Mouse (Mus musculus) C2C12 (cell line): ENCODE results near the gene Reck. TPM values are rescaled to one million over a fixed set of nuclear protein-coding genes. Genes with fewer than 3 reads are reported as not detected.
A peak's percentile ranks its signal among the peaks of the same experiment; 100 is the strongest.

Experiments used
- H3K27me3 ChIP-seq: one replicate; pipeline ENCODE4 v1.6.1; 2011; ENCODE audit not compliant: control insufficient read depth, insufficient read depth, insufficient read length
- H3K36me3 ChIP-seq: one replicate; pipeline ENCODE4 v1.6.1; 2011; ENCODE audit not compliant: control insufficient read depth, insufficient read depth
- H3K4me3 ChIP-seq: one replicate; pipeline ENCODE4 v1.5.1; 2011; ENCODE audit warnings: mild to moderate bottlenecking, control low read depth; ENCODE audit not compliant: poor library complexity, insufficient read depth, severe bottlenecking
- H3K79me2 ChIP-seq: one replicate; pipeline ENCODE4 v1.6.1; 2011; ENCODE audit not compliant: control insufficient read depth, insufficient read depth
- H3K79me3 ChIP-seq: one replicate; pipeline ENCODE4 v1.6.1; 2011; ENCODE audit warnings: low read depth, control low read depth
- H3ac ChIP-seq: one replicate; pipeline ENCODE3; 2011; ENCODE audit warnings: low read depth; ENCODE audit not compliant: control insufficient read depth, insufficient read length
- CEBPB ChIP-seq: IDR thresholded peaks from one replicate; pipeline ENCODE4 v1.6.1; 2011; ENCODE audit warnings: low read depth, mild to moderate bottlenecking, control low read depth, moderate library complexity
- CTCF ChIP-seq: IDR thresholded peaks from one replicate; pipeline ENCODE4 v1.5.1; 2011; ENCODE audit not compliant: control insufficient read depth, insufficient read depth, insufficient read length
- FOSL1 ChIP-seq: IDR thresholded peaks from one replicate; pipeline ENCODE4 v1.8.0; 2011; ENCODE audit warnings: mild to moderate bottlenecking, low read length; ENCODE audit not compliant: poor library complexity, insufficient read depth, severe bottlenecking
- MAX ChIP-seq: IDR thresholded peaks from one replicate; pipeline ENCODE4 v1.6.1; 2011; ENCODE audit warnings: mild to moderate bottlenecking, control low read depth
- MYOD1 ChIP-seq: IDR thresholded peaks from one replicate; pipeline ENCODE4 v1.6.1; 2011; ENCODE audit warnings: low read depth; ENCODE audit not compliant: control insufficient read depth, insufficient read length
- MYOG ChIP-seq: IDR thresholded peaks from one replicate; pipeline ENCODE4 v1.6.1; 2011; ENCODE audit not compliant: control insufficient read depth, insufficient read length; ENCODE audit errors: extremely low read depth
- USF1 ChIP-seq: IDR thresholded peaks from one replicate; pipeline ENCODE4 v1.6.1; 2011; ENCODE audit warnings: low read depth, mild to moderate bottlenecking, control low read depth, moderate library complexity
- polyA plus RNA-seq: library from polyadenylated mRNA; unstranded; fragments of >200 nt; fragmentation: generic; extraction: Trizol; gene quantifications from one replicate; pipeline ENCODE4 v1.2.1, GENCODE M21; 2012; ENCODE audit warnings: missing spikeins

The Reck gene
- polyA plus RNA-seq, 1 experiment, result 0.61 TPM

DNA sequence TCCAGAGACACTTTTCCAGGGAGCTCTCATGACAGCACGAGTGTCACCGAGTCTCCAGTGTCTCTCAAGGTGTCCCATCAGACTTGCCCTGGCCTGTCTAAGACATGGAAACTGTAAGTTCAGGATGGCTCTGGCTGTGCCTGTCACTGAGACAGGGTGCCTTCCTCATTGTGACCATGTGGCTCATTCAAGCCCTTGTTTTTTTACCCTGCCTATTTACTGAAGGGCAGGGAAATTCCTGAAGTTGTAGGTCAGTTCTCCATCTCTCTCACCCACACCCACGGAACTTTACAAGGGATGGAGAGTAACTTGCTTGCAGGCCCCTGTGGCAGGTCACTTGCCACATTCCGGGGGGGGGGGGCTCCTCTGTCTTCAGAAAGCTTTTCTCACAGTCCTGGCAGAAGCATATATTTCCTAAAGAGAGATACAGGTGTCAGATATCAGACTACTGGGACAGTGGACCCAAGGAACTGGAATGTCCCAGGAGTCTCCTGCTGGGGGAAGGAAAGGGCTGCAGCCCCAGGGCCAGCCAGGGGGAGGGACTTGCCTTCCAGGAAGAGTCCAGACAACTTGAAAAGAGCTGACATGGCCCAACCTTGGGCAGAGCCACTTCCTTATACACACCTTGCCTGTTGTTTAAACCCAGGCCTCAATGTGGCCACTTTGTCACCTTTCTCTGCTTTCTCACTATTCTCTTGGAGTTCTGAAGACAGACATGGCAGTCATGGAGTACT, 89.8 kb downstream of the Reck start:
- Histone ChIP-seq H3K79me3 (peaks cover 55% of the 10 kb centered on the region), H3K4me3 (no peak overlapping the region)
- no peak for TF ChIP-seq MAX
- no peak for TF ChIP-seq FOSL1
- no peak for TF ChIP-seq CEBPB
- no peak for TF ChIP-seq USF1
- no peak for TF ChIP-seq MYOG
- no peak for TF ChIP-seq MYOD1
- no peak for TF ChIP-seq CTCF

DNA sequence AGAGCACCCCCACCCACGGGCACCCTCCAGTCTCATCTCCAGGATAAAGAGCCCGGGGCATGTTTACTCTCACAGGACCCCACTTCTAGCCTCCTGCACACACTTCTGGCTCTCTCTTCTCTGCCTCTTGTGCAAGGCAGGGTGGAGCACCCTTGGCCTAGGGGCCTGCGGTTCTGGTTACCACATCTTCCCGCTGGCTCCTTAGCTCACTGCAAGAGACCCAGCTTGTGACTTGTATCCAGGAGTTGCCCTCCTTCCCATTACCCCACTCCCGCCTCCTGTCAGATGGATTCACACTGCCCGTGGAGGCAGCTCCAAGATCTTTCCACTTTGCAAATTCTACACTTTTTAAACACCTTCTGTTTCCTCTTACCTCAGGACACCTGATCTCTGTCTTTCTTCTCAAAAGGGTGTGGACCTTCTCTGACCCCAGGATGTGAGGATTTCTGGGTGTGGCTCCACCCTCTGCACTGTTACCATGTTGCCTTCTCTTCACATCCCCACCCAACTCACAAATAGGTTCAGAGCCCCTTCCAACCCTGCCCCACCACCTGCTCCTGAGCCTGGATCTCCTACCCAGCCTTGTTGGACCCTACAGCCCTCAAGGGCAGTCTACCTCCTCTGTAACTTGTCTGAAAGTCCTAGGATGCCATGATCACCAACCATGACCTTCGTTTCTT, 90.7 kb downstream of the Reck start:
- H3K4me3 ChIP-seq, result no peak overlapping the region
- H3ac ChIP-seq, result no peak overlapping the region

More for the DNA sequence above, 89.8 kb downstream of the Reck start:
- Histone ChIP-seq H3K79me2 (peaks cover 87% of the 10 kb centered on the region), H3K36me3 (peaks cover 19% of the 10 kb centered on the region), H3ac (no peak overlapping the region), H3K27me3 (no peaks in the 10 kb centered on the region)

DNA sequence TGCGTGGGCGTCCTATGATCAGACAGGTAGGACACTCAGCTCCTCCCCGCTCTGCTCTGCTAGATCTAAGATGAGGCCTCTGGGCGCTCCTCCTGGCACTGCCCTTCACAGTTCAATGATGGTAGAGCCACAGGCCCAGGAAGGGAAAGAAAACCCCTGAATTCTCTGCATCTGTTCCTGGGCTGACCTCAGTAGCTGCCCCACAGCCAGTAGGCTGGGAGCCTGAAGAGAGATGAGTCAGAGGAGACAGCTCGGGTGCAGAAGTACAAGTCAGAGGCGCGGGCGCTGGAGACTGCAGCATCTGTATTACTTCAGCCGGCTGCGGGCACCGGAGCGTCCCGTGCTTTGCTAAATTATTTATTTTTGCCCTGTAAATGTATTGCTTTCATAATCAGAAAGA, 93.3 kb downstream of the Reck start:
- peak overlapping the region; percentile 33 for H3ac ChIP-seq
- no peak overlapping the region for H3K4me3 ChIP-seq
- no peaks in the 10 kb centered on the region for H3K27me3 ChIP-seq
- peaks cover 25% of the 10 kb centered on the region for H3K36me3 ChIP-seq
- peaks cover 31% of the 10 kb centered on the region for H3K79me3 ChIP-seq
- H3K79me2 ChIP-seq, result peaks cover 66% of the 10 kb centered on the region
- TF ChIP-seq MAX (no peak), FOSL1 (peak; percentile 29), MYOD1 (peak; percentile 20), CTCF (no peak)

More for the DNA sequence above, 90.7 kb downstream of the Reck start:
- Histone ChIP-seq H3K79me2 (peaks cover 85% of the 10 kb centered on the region), H3K27me3 (no peaks in the 10 kb centered on the region), H3K79me3 (peaks cover 49% of the 10 kb centered on the region), H3K36me3 (peaks cover 22% of the 10 kb centered on the region)
- no peak for TF ChIP-seq MYOG
- TF ChIP-seq MYOD1, result no peak
- no peak for TF ChIP-seq CTCF
- no peak for TF ChIP-seq MAX
- no peak for TF ChIP-seq CEBPB
- TF ChIP-seq FOSL1, result no peak
- TF ChIP-seq USF1, result no peak

DNA sequence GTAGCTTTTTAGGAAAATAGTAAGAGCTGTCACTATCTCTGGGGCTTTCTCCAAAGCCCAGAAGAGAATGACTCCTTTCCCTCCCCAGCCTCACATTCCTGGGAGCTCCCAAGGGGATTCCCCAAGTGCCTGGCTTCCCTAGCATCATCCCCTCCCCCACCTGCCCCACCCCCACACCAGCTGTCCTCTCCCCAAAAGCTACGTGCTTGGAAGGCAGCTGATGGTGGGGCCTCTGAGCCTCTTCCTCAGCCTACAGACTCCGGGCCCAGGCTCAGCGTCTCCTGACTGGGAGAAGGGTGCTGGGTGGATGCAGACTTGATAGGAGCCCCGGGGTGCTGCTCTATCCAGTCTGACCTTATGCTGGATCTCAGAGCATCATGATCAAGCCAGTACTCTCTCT, 94.0 kb downstream of the Reck start:
- H3K4me3 ChIP-seq, result peak overlapping the region; percentile 11
- no peak overlapping the region for H3ac ChIP-seq
- no peaks in the 10 kb centered on the region for H3K27me3 ChIP-seq
- H3K36me3 ChIP-seq, result peaks cover 32% of the 10 kb centered on the region
- H3K79me3 ChIP-seq, result peaks cover 25% of the 10 kb centered on the region
- H3K79me2 ChIP-seq, result peaks cover 66% of the 10 kb centered on the region
- TF ChIP-seq USF1, result no peak
- peak; percentile 72 for TF ChIP-seq MYOD1

DNA sequence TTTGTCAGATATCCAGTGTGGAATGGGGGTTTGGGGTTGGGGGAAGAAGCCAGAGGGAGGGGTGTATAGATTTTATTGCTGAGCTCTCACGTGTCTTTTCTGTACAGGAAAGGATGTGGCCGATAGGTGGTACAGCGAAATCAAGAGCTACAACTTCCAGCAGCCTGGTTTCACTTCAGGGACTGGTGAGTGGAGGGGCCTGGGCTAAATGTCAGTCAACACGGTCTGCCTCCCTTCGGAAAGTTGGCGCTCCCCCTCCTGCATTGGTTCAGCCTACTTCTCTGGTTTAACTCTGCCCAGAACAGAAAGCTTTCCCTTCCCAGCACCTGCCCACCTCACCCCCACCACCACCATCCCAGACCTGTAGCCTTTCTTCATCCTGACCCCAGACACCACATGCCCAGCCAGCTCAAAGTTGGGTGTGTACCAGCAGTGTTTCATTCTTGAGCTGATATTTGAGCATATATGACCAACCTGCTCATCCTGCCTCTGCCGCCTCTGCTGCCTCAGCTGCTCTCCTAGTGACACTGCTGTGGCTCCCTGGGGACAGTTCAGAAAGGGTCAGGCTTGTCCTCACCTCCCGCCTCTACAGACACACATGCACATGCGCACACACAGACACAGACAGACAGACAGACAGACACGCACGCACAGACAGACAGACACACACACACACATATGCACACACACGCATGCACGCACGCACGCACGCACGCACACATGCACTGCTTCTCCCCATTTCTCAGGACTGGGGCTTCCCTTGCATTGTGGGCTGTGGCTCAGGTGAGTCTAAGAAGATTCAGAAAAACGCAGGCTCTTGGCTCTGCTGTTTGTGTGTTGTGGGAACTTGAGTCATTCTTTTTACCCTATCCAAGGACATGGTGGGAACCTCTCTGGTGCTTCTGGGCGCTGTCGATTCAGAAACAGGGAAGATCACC, 95.3 kb downstream of the Reck start:
- TF ChIP-seq CEBPB (no peak), CTCF (no peak), MYOG (no peak), MAX (no peak)
- Histone ChIP-seq H3K79me3 (peaks cover 21% of the 10 kb centered on the region), H3K4me3 (no peak overlapping the region), H3K36me3 (peaks cover 40% of the 10 kb centered on the region), H3K79me2 (peaks cover 53% of the 10 kb centered on the region), H3ac (no peak overlapping the region), H3K27me3 (no peaks in the 10 kb centered on the region)
